Mouse (Mus musculus): ENCODE measurements around the gene Siah1b. TPM values are rescaled to one million over a fixed set of nuclear protein-coding genes. Genes with fewer than 3 reads are reported as not detected.

Siah1b gene
- total RNA-seq (2021), result 1 to 10 TPM; 4.6 to 5.2 TPM

GRCm38 (mm10) chrX:164076040-164076775 lies at the start of gene Siah1b:
Siah1b (minus strand) TSS chrX:164076493.
- intact Hi-C loops (cut with DNase I), result loop anchor here (5.0 to 10.0 kb wide), 2 partner anchors 169 to 339 kb away; partner anchors contain the start of genes Ap1s2 and Piga
- peak; percentile 90 to 92 for DNase-seq

- no peak for DNase-seq
- intact Hi-C loops (cut with DNase I), result no loop called here
Measured at GRCm38 (mm10) chrX:164123942-164124341, 47.6 kb upstream of the Siah1b start.

- intact Hi-C loops (cut with DNase I), result no loop called here
- DNase-seq, result no peak
Measured at GRCm38 (mm10) chrX:164113744-164114143, 37.5 kb upstream of the Siah1b start.

- intact Hi-C loops (cut with DNase I), result no loop called here
- no peak for DNase-seq
Measured at GRCm38 (mm10) chrX:164111146-164111545, 34.9 kb upstream of the Siah1b start.

- DNase-seq, result no peak
- intact Hi-C loops (cut with DNase I), result no loop called here
Measured at GRCm38 (mm10) chrX:164102656-164103055, 26.4 kb upstream of the Siah1b start.

- intact Hi-C loops (cut with DNase I), result no loop called here
- DNase-seq, result no peak
Measured at GRCm38 (mm10) chrX:164102198-164102597, 25.9 kb upstream of the Siah1b start.

GRCm38 (mm10) chrX:164101483-164101882 lies 25.2 kb upstream of the Siah1b start:
- intact Hi-C loops (cut with DNase I), result no loop called here

GRCm38 (mm10) chrX:164095838-164096237 lies 19.5 kb upstream of the Siah1b start:
- DNase-seq, result no peak
- intact Hi-C loops (cut with DNase I), result loop anchor here (5.0 kb wide), 1 partner anchor 301 kb away; no protein-coding TSS in a partner anchor

More at GRCm38 (mm10) chrX:164101483-164101882, 25.2 kb upstream of the Siah1b start:
- no peak for DNase-seq

GRCm38 (mm10) chrX:164093435-164093834 lies 17.1 kb upstream of the Siah1b start:
- no peak for DNase-seq
- intact Hi-C loops (cut with DNase I), result no loop called here

GRCm38 (mm10) chrX:164092300-164093169 lies 16.2 kb upstream of the Siah1b start:
- DNase-seq, result no peak
- intact Hi-C loops (cut with DNase I), result no loop called here

GRCm38 (mm10) chrX:164089916-164090315 lies 13.6 kb upstream of the Siah1b start:
- no peak for DNase-seq
- intact Hi-C loops (cut with DNase I), result loop anchor here (10.0 kb wide), 1 partner anchor 205 kb away; no protein-coding TSS in a partner anchor

- intact Hi-C loops (cut with DNase I), result loop anchor here (10.0 kb wide), 1 partner anchor 206 kb away; no protein-coding TSS in a partner anchor
- DNase-seq, result no peak
Measured at GRCm38 (mm10) chrX:164088582-164088981, 12.3 kb upstream of the Siah1b start, which contains the start of gene Cltrn. Cltrn (plus strand) TSS chrX:164088830.

GRCm38 (mm10) chrX:164082030-164082429 lies 5.7 kb upstream of the Siah1b start:
- DNase-seq, result no peak

GRCm38 (mm10) chrX:164068968-164069367 lies 7.3 kb downstream of the Siah1b start:
- intact Hi-C loops (cut with DNase I), result loop anchor here (5.0 to 10.0 kb wide), 4 partner anchors 112 to 1154 kb away; partner anchors contain the start of gene Zrsr2
- DNase-seq, result no peak

More at GRCm38 (mm10) chrX:164082030-164082429, 5.7 kb upstream of the Siah1b start:
- intact Hi-C loops (cut with DNase I), result loop anchor here (10.0 kb wide), 1 partner anchor 213 kb away; no protein-coding TSS in a partner anchor

- intact Hi-C loops (cut with DNase I), result loop anchor here (5.0 to 10.0 kb wide), 4 partner anchors 109 to 1151 kb away; partner anchors contain the start of gene Zrsr2
- DNase-seq, result peak; percentile 55 to 66
Measured at GRCm38 (mm10) chrX:164066185-164066584, 10.1 kb downstream of the Siah1b start.

GRCm38 (mm10) chrX:164059070-164059469 lies 17.2 kb downstream of the Siah1b start:
- DNase-seq, result no peak
- intact Hi-C loops (cut with DNase I), result no loop called here

GRCm38 (mm10) chrX:164058523-164058922 lies 17.8 kb downstream of the Siah1b start:
- intact Hi-C loops (cut with DNase I), result no loop called here
- no peak for DNase-seq

GRCm38 (mm10) chrX:164055726-164056125 lies 20.6 kb downstream of the Siah1b start:
- no peak for DNase-seq
- intact Hi-C loops (cut with DNase I), result no loop called here

- intact Hi-C loops (cut with DNase I), result no loop called here
- DNase-seq, result no peak
Measured at GRCm38 (mm10) chrX:164046736-164047135, 29.6 kb downstream of the Siah1b start.

- intact Hi-C loops (cut with DNase I), result no loop called here
- DNase-seq, result no peak
Measured at GRCm38 (mm10) chrX:164042069-164042468, 34.2 kb downstream of the Siah1b start.

- no peak for DNase-seq
- intact Hi-C loops (cut with DNase I), result no loop called here
Measured at GRCm38 (mm10) chrX:164038882-164039281, 37.4 kb downstream of the Siah1b start.

Measured in heart, postnatal 36 days (tissue).